Mouse (Mus musculus) cortical plate, adult 2 months (tissue): ENCODE measurements around the gene Lrrc8b.

Source experiments
- CTCF ChIP-seq: fragments of 200-500 bp; IDR thresholded peaks from 2 replicates; pipeline ENCODE4 v1.5.1; 2011; ENCODE audit warnings: mild to moderate bottlenecking, control low read depth, low read length; ENCODE audit not compliant: insufficient read depth; ENCODE audit errors: extremely low read depth
- POLR2A ChIP-seq: fragments of 200-500 bp; IDR thresholded peaks from 2 replicates; pipeline ENCODE4 v1.6.1; 2011; ENCODE audit warnings: mild to moderate bottlenecking, low read length, control low read depth; ENCODE audit not compliant: insufficient read depth; ENCODE audit errors: extremely low read depth

DNA sequence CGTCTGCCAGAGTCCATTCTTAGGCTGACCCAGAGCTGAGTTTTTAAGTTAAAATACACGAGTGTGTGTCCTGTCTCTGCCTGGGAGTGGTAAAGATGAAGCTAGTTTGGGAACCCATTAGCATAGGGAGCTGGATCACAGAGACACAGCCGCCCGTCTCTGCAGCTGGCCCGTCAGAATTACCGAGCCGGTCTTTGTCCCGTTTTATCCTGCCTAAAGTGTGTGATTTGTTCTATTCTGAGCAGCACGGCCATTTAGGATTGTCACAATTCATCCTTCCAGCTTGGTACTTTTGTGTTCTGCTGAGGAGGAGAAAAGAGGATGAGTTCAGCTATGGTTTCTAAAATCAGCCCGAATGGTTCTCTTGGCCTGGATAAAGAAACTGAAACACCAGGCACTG is 51.7 kb downstream of the Lrrc8b start:
- TF ChIP-seq POLR2A, result no peak
- TF ChIP-seq CTCF, result no peak
